Mouse (Mus musculus) liver, adult 2 months (tissue): ENCODE results near the gene Zfp963. TPM values are rescaled to one million over a fixed set of nuclear protein-coding genes. Genes with fewer than 3 reads are reported as not detected.

ENCODE experiments used
- DNase-seq: peaks from one replicate; pipeline ENCODE4 v3.0.0-alpha.2; 2011; ENCODE audit warnings: low read depth, low spot score; ENCODE audit errors: extremely low read depth
- H3K27ac ChIP-seq: fragments of 200-500 bp; replicated peaks from 2 replicates; pipeline ENCODE4 v1.5.1; 2012; ENCODE audit warnings: low read depth, mild to moderate bottlenecking, control low read depth, inconsistent platforms, low read length; ENCODE audit not compliant: insufficient read depth
- H3K27me3 ChIP-seq: fragments of 200-500 bp; 2 replicates; pipeline ENCODE4 v1.6.1; 2012; ENCODE audit warnings: mild to moderate bottlenecking, moderate library complexity, low read length, inconsistent platforms; ENCODE audit not compliant: control insufficient read depth, insufficient read depth
- H3K36me3 ChIP-seq: fragments of 200-500 bp; 2 replicates; pipeline ENCODE4 v1.6.1; 2012; ENCODE audit warnings: low read length, inconsistent platforms; ENCODE audit not compliant: control insufficient read depth, insufficient read depth
- H3K4me1 ChIP-seq: fragments of 200-500 bp; 2 replicates; pipeline ENCODE4 v1.6.1; 2011; ENCODE audit warnings: low read length; ENCODE audit not compliant: control insufficient read depth, insufficient read depth
- H3K4me3 ChIP-seq: fragments of 200-500 bp; 2 replicates; pipeline ENCODE4 v1.5.1; 2011; ENCODE audit warnings: low read depth, mild to moderate bottlenecking, control low read depth, low read length, moderate library complexity; ENCODE audit not compliant: insufficient read depth
- H3K79me2 ChIP-seq: fragments of 200-500 bp; 2 replicates; pipeline ENCODE4 v1.6.1; 2012; ENCODE audit warnings: inconsistent platforms, mild to moderate bottlenecking, low read length, moderate library complexity; ENCODE audit not compliant: control insufficient read depth, insufficient read depth
- H3K9ac ChIP-seq: fragments of 200-500 bp; 2 replicates; pipeline ENCODE4 v1.6.1; 2012; ENCODE audit warnings: low read depth, mild to moderate bottlenecking, control low read depth, inconsistent platforms, low read length
- CTCF ChIP-seq: fragments of 200-500 bp; IDR thresholded peaks from 2 replicates; pipeline ENCODE4 v1.5.1; 2011; ENCODE audit warnings: low read depth, low read length, control low read depth
- POLR2A ChIP-seq: fragments of 200-500 bp; IDR thresholded peaks from 2 replicates; pipeline ENCODE4 v1.6.1; 2011; ENCODE audit warnings: low read length, control low read depth; ENCODE audit not compliant: insufficient read depth; ENCODE audit errors: extremely low read depth
- WGBS: fragments of 180-500 bp; shearing (Covaris S2); methylation state at CpG from one replicate; pipeline ENCODE4 v1.1.7; 2018; 5-methylcytosine and 5-hydroxymethylcytosine counted together
- polyA plus RNA-seq: library from polyadenylated mRNA; depleted of rRNA; stranded (reverse); fragments of >200 nt; gene quantifications from 2 replicates; pipeline ENCODE4 v1.2.3, GENCODE M21; 2012; rRNA removed
- total RNA-seq: library from RNA; depleted of rRNA; stranded (reverse); fragments of >200 nt; gene quantifications from 2 replicates; pipeline ENCODE4 v1.2.3, GENCODE M21; 2014; rRNA removed

The Zfp963 gene
- total and polyA plus RNA-seq, 2 experiments, result 1.4 to 4.1 TPM

DNA sequence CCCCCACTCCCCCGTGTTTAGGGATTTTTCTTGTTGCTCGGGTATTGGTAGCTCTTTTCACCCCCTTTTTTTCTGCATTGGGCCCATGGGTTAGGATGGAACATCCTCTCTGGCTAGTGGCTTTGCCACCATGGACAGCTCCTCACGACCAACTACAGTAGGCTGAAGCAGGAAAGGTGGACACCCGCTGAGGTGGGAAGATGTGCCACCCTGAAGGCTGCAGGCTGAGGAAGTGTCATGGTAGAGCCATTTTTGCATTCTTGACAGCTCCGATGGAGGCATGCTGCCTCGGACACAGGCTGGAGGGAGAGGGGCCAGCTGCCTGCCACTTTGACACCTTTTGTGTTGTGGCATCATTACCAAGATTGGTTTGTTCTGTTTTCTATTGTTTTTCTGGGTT is 48.0 kb downstream of the Zfp963 start:
- Histone ChIP-seq H3K4me1 (no peaks in the 10 kb centered on the region), H3K27ac (no peak overlapping the region), H3K36me3 (peaks cover 23% of the 10 kb centered on the region), H3K27me3 (no peaks in the 10 kb centered on the region), H3K4me3 (no peak overlapping the region), H3K79me2 (no peaks in the 10 kb centered on the region), H3K9ac (no peak overlapping the region)
- no peak for DNase-seq
- TF ChIP-seq POLR2A (no peak), CTCF (no peak)
- 85% methylated on average over 6 of the region's 6 CpGs for WGBS

Other genes with a start within 250 kb of the Zfp963 start
- gene Gm7697, start 227.0 kb downstream of the Zfp963 start, total RNA-seq, result not detected in 2 replicates
- not detected in 2 replicates for gene Gm7697, start 227.0 kb downstream of the Zfp963 start, polyA plus RNA-seq
- 7.4 and 7.7 TPM in 2 replicates for gene Zfp868, start 124.4 kb downstream of the Zfp963 start, total RNA-seq
- gene Zfp868, start 124.4 kb downstream of the Zfp963 start, polyA plus RNA-seq, result 1.7 and 2.1 TPM in 2 replicates
- 1.8 and 2.0 TPM in 2 replicates for gene Zfp964, start 95.5 kb downstream of the Zfp963 start, total RNA-seq
- gene Zfp964, start 95.5 kb downstream of the Zfp963 start, polyA plus RNA-seq, result 0.30 and 0.31 TPM in 2 replicates
- 14.0 and 17.4 TPM in 2 replicates for gene Zfp869, start 39.2 kb downstream of the Zfp963 start, total RNA-seq
- 1.2 and 1.8 TPM in 2 replicates for gene Zfp869, start 39.2 kb downstream of the Zfp963 start, polyA plus RNA-seq
- not detected in 2 replicates for gene Gm20422, start 24.9 kb upstream of the Zfp963 start, total RNA-seq
- gene Gm20422, start 24.9 kb upstream of the Zfp963 start, polyA plus RNA-seq, result not detected in 2 replicates
- 19.4 and 29.1 TPM in 2 replicates for gene Atp13a1, start 41.2 kb upstream of the Zfp963 start, total RNA-seq
- 42.6 and 60.1 TPM in 2 replicates for gene Atp13a1, start 41.2 kb upstream of the Zfp963 start, polyA plus RNA-seq
- 13.1 and 13.2 TPM in 2 replicates for gene Zfp866, start 41.2 kb upstream of the Zfp963 start, total RNA-seq
- gene Zfp866, start 41.2 kb upstream of the Zfp963 start, polyA plus RNA-seq, result 3.3 and 4.6 TPM in 2 replicates
- gene Gmip, start 58.7 kb upstream of the Zfp963 start, total RNA-seq, result 2.2 and 4.2 TPM in 2 replicates
- gene Gmip, start 58.7 kb upstream of the Zfp963 start, polyA plus RNA-seq, result 6.5 and 12.6 TPM in 2 replicates
- gene Lpar2, start 72.5 kb upstream of the Zfp963 start, total RNA-seq, result 0.18 and 0.40 TPM in 2 replicates
- gene Lpar2, start 72.5 kb upstream of the Zfp963 start, polyA plus RNA-seq, result 0.21 and 0.77 TPM in 2 replicates
- gene Pbx4, start 82.5 kb upstream of the Zfp963 start, total RNA-seq, result 0.20 and 0.46 TPM in 2 replicates
- gene Pbx4, start 82.5 kb upstream of the Zfp963 start, polyA plus RNA-seq, result 0.65 and 1.7 TPM in 2 replicates
- under 0.01 TPM in 1 of 2 replicates, not detected in the other for gene Cilp2, start 137.7 kb upstream of the Zfp963 start, total RNA-seq
- 0.01 and 0.05 TPM in 2 replicates for gene Cilp2, start 137.7 kb upstream of the Zfp963 start, polyA plus RNA-seq
- not detected in 2 replicates for gene Tssk6, start 152.2 kb upstream of the Zfp963 start, total RNA-seq
- 0.09 TPM in 1 of 2 replicates, not detected in the other for gene Tssk6, start 152.2 kb upstream of the Zfp963 start, polyA plus RNA-seq
- 132 and 141 TPM in 2 replicates for gene Ndufa13, start 152.6 kb upstream of the Zfp963 start, total RNA-seq
- 206 and 221 TPM in 2 replicates for gene Ndufa13, start 152.6 kb upstream of the Zfp963 start, polyA plus RNA-seq
- gene Yjefn3, start 152.7 kb upstream of the Zfp963 start, total RNA-seq, result 0.20 and 0.83 TPM in 2 replicates
- gene Yjefn3, start 152.7 kb upstream of the Zfp963 start, polyA plus RNA-seq, result 1.4 and 2.0 TPM in 2 replicates
- 11.2 and 16.8 TPM in 2 replicates for gene Gatad2a, start 246.4 kb upstream of the Zfp963 start, total RNA-seq
- 35.0 and 35.5 TPM in 2 replicates for gene Gatad2a, start 246.4 kb upstream of the Zfp963 start, polyA plus RNA-seq